Mouse (Mus musculus) adrenal gland, postnatal 36 days (tissue): ENCODE measurements at regions not wholly inside any gene's neighbourhood (a gene's known extent, or its start where the extent isn't known, plus 50 kb on each side); places are given as distances from the start of the nearest gene placed in this dataset.
A peak's percentile ranks its signal among the peaks of the same experiment; 100 is the strongest.
"Not testable (repeated sequence)": the region's sequence is repeated elsewhere in the genome, so short reads cannot be mapped to it uniquely, and the experiment has no call there.

Source experiments
- DNase-seq, 2 experiments: peaks; one replicate each; pipeline ENCODE4 v3.0.0; 2021; ENCODE audit warnings: mixed read lengths in 1 of 2

DNA sequence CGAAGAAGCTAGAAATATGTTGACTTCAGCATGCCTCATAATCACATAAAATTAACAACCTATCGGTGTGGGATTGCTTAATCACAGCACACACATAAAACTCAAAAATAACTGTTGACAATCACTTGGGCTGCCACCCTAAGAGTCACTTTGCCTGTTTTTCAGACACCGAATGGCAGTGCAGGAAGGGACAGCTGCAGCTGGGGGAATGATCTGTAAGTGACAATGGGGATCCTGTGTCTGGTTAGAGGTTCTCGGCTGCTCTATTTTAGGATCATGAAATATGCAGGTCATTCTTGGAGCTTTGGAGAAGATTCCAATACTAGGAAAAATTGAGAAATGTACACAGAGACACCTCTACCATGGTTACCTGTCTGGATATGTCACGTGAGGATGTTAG is 54.4 kb upstream of the Tcf12 start:
- DNase-seq: no peak

DNA sequence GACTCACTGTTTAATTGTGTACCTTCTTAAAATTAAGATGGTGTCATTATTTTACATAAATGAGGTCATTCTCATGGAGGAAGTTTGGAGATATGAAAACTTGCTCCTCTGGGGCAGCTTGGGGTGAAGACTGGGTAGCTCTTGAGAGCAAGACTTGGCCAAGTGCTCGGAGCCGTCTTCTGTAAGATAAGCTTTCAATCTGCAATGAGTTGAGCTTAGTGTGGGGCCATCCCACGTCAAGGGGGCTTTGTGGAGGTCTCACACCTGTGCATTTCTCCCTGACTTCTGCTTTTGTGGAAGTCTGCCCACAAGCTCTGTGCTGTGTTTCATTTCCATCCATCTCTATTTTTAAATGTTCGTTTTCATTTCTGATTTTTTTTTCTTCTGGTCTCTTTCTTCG is 54.9 kb upstream of the Tcf12 start:
- no peak for DNase-seq

DNA sequence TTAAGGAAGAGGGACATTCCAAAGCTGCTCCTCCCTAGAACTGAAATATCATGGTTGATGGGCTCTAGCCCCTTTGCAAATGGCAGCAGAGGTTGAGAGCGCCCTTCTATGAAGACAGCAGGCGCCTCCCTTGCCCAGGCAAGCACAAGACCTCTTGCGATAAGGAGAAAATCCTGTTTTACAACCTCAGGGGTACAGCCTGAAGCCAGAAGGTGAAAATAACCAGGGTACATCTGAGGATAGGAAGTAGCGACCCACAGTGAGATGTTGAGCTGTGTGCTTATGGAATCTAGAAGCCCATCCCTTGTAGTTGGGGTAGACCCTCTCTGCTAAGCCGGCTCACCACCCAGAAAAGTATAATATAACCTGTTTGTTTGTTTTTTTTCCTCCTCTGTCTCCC is 57.6 kb upstream of the Tcf12 start:
- DNase-seq: no peak

DNA sequence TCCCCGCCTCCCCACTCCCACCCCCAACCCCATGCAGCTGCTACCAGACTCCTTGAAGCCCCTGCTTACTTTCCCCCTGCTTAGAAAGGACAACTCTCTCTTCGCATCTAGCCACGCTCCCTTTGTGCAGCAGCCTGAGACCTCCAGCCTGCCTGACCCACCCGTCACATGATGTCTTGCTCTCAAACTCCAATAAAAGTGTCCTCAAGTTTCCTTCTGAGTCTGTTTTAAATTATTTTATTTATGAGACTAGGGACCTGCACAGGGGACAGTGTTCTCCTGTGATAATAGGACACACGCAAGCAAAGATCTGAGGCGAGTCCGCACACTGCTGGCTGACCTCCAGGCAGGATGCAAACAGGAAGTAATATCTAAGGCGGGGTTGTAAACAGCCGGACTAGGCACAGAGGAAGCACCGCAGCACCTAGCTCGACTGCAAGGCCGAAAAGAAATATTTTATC is 58.1 kb upstream of the Tcf12 start:
- peak; percentile 61 to 71 for DNase-seq

DNA sequence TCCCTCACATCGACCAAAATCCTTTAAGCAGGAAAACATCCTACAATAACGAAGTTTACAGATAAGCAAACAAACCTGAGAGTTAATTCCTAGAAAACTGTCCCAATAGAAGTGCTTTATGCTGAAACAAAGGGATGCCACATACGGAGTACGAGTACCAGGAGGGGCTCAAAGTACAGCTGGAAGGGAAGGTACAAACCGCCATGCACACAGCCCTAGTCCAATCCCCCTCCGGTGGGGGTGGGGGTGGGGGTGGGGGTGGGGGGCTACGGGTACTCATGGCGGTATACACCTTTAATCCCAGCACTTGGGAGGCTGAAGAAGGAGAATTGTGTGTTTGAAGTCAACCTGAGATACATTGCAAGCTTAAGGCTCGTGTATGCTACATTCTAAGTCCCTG is 58.6 kb upstream of the Tcf12 start:
- no peak for DNase-seq

DNA sequence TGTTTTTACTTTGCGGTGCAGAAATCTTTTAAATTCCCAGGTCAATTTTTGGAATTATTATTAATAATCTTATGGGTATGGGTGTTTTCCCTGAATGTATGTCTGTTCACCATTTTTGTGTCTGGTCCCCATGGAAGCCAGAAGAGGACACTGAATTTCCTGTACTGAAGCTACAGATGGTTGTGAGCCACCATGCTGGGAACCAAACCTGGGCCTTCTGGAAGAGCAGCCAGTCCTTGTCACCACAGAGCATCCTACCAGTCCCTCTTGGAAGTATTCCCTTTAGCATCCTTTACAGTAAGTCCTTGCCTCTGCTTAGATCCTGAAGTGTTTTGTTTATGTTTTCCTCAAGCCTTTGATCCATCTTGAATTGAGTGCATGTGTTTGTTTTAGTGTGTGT is 60.7 kb upstream of the Tcf12 start:
- DNase-seq: no peak

DNA sequence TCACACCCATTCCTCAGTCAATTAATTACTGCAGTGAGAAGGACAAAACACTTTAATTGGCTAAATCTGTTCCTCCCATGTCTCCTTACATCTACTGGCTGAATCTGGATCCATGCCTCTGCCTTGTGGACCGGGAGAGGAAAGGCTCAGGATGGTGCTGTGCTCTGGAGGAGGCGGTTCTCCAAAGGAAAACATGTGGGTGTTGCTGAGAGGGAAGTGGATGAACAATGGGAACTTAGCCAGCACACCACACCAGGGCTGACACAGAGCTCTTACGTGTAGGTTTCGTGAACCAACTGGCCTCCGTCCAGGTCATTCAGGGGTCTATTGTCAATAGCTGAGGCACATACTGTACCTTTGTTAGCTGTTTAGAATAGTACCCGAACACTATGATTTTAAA is 69.3 kb upstream of the Tcf12 start:
- no peak for DNase-seq

DNA sequence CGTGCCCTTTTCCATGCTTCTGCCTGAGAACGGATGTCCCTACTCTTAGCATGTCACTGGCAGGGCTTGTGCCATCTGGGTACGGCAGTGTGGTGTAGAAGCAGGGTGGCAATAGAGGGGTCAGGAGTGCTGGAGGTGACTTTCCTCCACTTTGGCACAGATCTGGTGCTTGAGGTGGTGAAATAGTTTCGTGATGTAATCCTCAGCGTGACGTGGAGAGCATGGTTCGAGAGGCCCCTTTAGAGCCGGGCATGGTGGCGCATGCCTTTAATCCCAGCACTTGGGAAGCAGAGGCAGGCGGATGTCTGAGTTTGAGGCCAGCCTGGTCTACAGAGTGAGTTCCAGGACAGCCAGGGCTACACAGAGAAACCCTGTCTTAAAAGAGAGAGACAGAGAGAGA is 71.7 kb upstream of the Tcf12 start:
- DNase-seq: peak; percentile 3 to 31

DNA sequence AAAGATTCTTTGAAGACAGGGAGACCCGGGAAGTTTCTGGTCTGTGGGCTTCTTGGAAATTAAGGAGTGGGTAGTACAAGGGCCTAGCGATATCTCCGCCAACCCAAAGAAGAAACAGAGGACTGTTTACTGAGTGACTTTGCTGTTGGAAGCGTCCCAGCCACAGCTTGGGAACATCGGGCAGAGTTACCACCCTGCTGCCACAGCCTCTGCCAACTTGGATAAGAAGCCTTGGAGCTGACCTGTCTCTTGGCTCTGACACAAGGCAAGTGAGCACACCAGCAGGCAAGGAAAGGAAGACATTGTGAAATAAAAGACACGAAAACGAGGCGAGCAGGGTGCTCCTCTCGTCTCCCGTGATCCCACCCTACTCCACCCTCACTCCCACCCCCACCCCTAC is 72.3 kb upstream of the Tcf12 start:
- DNase-seq: peak; percentile 73

DNA sequence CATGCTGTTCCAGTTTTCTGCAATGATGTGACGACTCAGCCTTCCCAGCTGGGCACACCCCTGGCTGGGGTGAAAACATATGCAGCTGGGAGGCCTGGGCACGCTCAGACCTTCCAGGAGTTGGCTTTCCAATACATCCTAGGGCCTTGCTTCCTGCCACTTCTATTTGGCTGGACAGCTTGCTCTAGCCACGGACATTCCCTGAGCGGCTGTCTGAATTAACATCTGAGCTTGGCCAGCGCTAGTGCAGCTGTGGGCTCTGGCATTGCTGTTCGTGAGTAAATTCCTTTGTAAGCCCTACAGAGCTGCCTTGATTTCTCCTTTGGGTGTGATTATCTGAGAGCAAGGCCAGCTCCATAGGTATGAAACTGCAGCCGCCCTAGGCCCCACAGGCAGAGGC is 78.2 kb upstream of the Tcf12 start:
- peak; percentile 16 to 34 for DNase-seq

DNA sequence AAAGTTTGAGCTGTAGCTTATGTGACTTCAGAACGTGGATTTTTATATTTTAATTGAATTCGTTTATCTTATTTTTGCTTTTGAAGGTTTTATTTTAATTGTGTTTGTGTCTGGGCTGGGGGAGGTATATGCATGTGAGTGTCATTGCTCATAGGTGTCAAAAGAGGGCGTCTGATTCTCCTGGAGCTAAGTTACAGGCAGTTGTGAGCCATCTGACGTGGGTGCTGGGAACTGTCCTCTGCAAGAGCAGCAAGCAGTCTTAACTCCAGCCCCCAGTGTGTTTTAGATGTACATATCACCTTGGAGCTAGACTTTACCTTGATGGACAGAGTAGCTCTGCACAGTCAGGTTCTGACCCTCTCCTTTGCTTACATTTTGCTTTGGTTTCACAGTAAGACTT is 79.0 kb upstream of the Tcf12 start:
- no peak for DNase-seq

DNA sequence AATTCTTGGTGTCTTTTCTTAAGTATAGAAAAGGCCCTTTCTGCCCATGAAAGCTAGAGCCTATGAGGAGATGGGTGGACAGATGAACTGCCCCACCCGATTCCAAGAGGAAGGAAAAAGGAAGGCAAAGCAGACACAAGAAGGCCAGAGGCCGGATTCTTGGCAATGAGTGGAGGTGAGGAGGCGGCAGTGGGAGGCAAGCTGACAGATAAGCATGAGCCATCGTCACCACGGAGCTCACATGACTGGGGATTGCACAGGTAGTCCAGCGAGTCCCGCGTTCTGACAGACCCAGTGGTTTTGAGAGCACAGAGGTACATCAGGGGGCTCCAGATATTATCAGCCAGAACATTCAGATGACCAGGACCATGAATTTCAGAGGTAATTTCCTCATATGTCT is 79.4 kb upstream of the Tcf12 start:
- no peak for DNase-seq

DNA sequence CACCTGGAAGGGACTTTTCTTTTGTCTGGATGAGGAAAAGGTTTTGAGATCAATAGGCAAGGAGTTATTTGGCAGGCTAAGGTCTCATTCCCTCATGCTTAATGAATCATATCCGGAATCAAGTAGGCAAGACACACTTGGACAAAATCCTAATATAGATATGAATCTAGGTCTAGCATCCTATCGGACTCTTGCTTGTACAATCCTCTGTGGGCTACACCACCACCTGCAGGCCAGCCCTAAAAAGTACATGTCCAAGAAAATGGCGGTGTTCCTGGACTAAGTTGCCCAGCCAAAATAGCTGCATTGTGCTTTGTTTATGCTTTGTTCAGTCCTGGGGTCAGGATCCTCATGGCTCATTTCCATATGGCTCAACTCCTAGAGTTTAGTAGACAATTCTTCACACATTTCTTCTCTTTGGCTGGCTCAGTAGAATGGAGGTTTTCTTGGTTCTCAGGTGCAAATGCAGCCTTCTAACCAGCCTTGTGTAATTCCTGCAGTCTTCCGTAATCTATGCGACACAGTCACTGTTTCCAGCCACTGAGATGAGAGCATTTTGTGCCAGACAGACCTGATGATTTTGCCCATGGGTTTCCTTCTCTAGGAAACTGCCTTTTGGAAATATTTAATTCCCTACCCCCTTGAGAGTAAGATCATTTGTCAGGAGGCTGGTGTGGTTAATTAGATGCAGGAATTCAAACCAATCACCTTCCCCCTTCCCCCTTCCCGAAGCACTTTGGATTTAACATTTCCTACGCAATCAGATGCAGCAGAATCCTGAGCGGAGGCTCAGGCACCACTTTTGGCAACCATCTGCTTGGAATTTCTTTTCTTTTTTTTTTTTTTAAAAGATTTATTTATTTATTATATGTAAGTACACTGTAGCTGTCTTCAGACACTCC is 80.6 kb upstream of the Tcf12 start:
- peak; percentile 67 to 83 for DNase-seq

DNA sequence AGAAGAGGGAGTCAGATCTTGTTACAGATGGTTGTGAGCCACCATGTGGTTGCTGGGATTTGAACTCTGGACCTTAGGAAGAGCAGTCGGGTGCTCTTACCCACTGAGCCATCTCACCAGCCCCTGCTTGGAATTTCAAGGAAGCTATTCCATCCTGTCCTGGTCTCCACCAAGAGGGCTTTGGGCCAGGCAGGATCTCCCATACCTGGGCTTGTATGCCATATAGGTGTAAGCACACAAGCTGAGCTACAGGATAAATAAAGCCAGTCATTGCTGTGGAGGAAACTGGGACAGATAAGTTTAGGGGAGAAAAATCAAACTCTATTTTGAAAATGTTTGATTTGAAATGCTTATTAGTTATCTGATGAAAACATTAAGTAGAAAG is 81.3 kb upstream of the Tcf12 start:
- DNase-seq: not testable (repeated sequence)

DNA sequence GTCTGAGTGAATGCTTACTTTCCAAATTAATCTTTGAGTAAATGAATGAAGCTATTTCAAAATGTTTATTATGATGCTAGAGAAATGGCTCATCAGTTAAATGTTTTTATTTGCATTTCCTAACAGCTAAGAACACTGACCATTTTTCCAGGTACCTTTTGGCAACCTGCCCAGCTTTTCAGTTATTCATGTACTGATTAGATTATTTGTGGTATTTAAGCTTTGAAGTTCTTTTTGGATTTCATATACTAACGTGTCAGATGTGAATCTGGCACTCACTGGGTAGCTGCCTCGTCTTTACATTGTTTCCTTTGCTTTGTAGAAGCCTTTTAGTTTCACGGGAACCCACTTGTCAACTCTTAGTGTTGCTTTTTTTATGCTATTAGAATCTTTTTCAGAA is 79.3 kb upstream of the Zfp280d start:
- no peak for DNase-seq

DNA sequence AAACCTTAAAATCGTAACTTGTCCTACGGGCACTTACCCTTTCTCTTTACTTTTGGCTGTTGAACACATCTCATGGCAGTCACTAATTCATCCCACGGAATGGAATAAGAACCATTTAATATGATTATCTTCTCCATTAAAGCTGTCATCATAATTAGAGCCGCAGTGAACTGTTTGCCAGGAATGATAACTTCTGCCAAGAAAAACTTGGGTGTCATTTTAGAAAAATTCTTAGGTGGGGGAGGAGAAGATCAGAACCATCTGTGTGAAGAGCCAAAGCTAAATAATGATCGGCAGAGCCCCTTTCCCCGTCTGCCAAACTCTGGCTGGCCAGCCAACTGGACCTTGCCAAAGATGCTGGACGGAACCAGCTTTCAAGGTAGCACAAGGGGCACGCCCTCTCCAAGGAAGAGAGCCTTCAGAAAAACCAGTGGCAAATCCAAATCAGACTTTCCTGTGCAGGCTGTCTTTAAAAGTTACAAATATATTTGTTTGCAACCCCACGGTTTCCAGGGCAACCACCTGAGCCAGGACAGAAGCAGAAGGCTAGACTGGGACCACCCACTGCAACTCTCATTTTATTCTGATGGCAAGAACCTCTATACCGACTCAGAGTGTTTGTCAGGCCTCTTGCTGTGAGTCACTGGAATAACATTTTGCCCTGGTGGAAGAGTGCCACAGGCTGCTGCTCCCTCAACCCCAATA is 77.9 kb upstream of the Zfp280d start:
- peak; percentile 30 to 42 for DNase-seq

DNA sequence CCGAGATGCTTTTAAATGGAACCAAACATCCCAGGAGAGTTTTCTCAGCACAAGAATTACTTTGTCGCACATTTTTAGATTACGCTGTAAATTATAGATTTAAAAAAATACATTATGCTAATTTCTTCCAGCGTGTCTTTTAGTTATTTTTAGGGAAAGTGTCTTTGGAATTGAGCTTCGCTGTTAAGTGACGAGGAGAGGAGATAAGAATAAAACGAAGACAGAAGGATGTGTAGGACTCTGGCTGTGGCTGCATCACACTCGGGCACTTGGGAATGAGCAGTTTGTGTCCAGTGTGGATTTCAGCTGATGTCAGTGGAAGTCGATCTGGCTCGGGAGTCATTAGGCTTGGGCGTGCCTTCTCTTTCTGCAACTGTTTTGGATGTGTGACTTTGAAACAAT is 77.3 kb upstream of the Zfp280d start:
- DNase-seq: no peak

DNA sequence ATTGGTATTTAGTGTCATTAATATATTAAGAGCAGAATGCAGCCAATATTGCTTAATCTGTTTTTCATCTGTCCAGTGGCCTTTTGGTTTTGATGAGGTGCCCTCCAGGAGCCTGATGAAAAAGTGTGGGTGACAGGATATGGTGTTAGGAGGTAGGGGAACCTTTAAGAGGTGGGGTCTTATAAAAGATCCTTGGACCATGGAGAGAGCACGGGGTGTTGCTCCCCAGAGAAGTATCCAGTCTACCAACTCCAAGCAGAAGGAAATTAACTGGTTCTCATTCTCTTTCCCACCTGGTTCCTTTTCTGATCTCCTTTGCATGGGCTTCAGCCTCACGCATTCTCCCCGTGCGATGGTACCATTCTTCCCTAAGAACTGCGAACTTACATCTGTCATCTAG is 75.7 kb upstream of the Zfp280d start:
- DNase-seq: no peak

DNA sequence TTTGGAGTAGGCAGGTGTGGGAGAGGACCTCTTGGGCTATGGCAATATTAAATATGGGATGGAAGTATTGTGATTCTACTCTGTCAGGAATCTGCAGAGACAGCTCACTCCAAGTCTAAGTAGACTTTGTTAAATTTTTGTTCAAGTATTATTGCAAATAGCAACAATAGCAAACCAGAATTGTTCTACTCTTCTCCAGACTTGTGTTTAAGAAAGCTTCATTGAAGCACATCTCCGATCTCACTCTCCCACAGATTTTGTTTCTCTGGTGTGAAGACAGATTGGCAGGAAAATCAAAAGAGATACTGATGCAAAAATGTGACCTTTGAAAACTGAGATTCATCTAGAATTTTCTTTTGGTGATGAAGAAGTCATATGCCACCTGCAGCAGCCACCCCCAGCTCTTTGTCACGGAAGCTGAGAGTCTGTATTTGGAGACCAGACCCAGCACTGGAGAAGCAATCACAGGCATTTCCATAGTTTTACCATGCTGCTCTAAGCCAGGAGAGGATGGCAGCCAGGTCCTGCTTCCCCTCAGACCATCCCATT is 70.2 kb upstream of the Zfp280d start:
- DNase-seq: no peak

DNA sequence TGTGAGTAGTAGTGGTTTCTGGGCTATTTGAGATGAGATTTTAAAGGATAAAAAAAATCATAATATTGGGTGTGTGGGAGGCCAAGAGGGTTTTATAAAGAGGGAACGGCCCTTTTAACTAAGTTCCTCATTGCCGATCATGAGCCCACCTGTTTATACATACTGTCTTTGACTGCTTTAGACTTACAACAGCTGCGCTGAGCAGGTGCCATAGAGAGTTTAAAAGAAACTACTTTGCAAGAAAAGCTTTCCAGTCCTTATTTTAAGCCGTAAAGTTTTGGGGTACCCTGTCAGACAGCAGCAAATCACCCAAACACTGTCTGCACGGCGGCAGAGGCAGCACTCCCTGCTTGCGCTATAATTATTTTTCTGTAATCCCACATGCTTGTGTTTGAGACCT is 68.8 kb upstream of the Zfp280d start:
- no peak for DNase-seq

DNA sequence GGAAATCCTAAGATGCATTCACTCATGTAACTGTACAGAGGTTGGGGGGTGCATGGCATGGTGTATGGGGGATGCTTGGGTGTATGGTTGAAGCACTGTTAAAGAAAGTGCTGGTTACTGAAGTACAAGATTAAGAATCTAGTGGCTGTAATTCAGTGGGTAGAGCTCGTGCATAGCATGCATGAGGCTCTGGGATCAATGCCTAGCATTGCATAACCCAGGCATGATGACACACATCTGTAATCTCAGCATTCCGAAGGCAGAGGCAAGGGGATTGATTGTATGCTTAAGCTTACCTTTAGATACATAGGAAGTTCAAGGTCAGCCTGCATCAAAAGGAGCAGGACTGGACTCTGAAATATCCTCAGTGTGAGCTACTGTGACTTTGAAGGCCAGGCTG is 67.7 kb upstream of the Zfp280d start:
- DNase-seq: peak; percentile 35 to 39

DNA sequence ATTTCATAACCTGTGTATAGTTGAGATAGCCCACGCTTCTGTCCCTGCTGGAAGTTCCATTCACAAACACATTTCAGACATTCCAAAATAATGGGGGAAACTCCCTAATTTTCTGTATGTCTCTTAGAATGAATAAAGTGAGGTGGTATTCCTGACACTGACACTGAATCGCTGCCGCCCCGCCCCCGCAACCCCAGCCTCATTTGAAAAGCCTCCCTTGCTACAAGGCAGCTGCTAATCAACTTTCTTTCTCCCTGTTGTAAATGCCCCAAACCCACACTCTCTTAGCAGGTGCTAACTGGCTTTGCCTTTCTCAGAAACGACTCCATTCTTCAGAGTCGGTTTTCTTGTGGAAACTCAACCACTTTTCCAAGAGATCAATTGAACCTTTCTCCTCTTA is 66.4 kb upstream of the Zfp280d start:
- no peak for DNase-seq

DNA sequence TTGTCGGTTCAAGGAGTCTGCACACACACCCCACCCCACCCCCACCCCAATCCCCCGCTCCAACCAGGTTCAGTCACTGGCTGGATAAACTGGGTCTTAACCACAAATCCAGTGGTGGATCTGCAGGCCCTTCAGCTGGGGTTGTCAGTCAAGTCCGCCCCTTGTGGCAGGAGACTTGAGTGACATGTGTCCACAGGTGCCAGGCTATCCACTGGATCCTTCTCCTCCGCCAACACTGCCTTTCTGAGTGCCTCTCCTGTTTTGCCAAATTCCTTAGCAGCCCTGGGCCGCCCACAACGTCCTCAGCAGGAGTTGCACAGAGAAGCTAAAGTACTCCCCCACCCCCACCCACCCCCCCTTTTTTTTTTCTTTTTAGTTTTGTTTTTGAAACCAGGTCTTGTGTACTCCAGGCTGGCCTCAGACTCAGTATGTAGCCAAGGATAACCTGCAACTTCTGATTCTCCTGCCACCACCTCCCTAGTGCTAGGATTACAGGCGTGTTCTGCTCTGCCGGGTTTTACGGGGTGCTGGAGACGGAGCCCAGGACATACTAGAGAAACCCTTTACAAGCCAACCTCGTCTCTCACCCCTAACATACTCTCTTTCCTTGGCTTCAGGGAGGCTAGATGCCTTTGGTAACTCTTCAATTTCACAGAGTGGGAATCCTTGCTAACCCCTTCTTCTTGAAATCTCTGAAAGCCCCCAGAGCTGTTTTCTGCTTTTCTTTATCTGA is 57.2 kb upstream of the Zfp280d start:
- no peak for DNase-seq
